In genomic region chr7:25274571-25274970, GRCm38 (mm10) we compare ENCODE assay signal across 9 mouse cellular contexts. TPM values are rescaled to one million over a fixed set of nuclear protein-coding genes. Genes with fewer than 3 reads are reported as not detected.
A peak's percentile ranks its signal among the peaks of the same experiment; 100 is the strongest.
DNase-seq lines count a peak whose midpoint lies in the region; ATAC-seq lines count a peak whose summit lies in the region.
"Had no signal": no experiment of that assay in that cellular context is flagged by ENCODE, and none has a peak within 500 bp of the region (broad histone marks: within the 10 kb centered on the region; RNA-seq: fewer than 3 reads in every experiment).

No protein-coding gene starts in this region.

- H3K4me3 ChIP-seq in midbrain, embryonic 12.5 days, result no peak overlapping the region
- H3K4me3 ChIP-seq in midbrain, embryonic 10.5 days, result no peak overlapping the region
- H3K4me3 ChIP-seq in embryonic facial prominence, embryonic 15.5 days (replicated peaks), result no peak overlapping the region
- no peak overlapping the region for H3K4me3 ChIP-seq in limb, embryonic 12.5 days (replicated peaks)
- no peak overlapping the region for H3K4me3 ChIP-seq in stomach, embryonic 16.5 days (replicated peaks; ENCODE audit: low read length)

- H3K36me3 ChIP-seq in midbrain, embryonic 12.5 days, result peaks cover 21% of the 10 kb centered on the region
- H3K36me3 ChIP-seq in midbrain, embryonic 10.5 days, result peaks cover 32% of the 10 kb centered on the region
- H3K36me3 ChIP-seq in embryonic facial prominence, embryonic 15.5 days, result peaks cover 29% of the 10 kb centered on the region
- H3K36me3 ChIP-seq in limb, embryonic 12.5 days, result peaks cover 39% of the 10 kb centered on the region
- peaks cover 14% of the 10 kb centered on the region; the same call in 1 of the 2 replicates for H3K36me3 ChIP-seq in stomach, embryonic 16.5 days (ENCODE audit: control insufficient read depth, insufficient read depth, low read length)

- H3K4me2 ChIP-seq in midbrain, embryonic 12.5 days (replicated peaks), result no peak overlapping the region
- H3K4me2 ChIP-seq in embryonic facial prominence, embryonic 15.5 days (replicated peaks), result no peak overlapping the region
- H3K4me2 ChIP-seq in limb, embryonic 12.5 days, result no peak overlapping the region
- no peak overlapping the region for H3K4me2 ChIP-seq in stomach, embryonic 16.5 days (ENCODE audit: low read depth, low read length)

- H3K9ac ChIP-seq in midbrain, embryonic 12.5 days (replicated peaks), result peak overlapping the region; percentile 25
- no peak overlapping the region for H3K9ac ChIP-seq in embryonic facial prominence, embryonic 15.5 days
- H3K9ac ChIP-seq in limb, embryonic 12.5 days (replicated peaks), result peak overlapping the region; percentile 14
- peak overlapping the region; percentile 5; the same call in 1 of the 2 replicates for H3K9ac ChIP-seq in stomach, embryonic 16.5 days (ENCODE audit: low read length)

- peaks cover 35% of the 10 kb centered on the region for H3K4me1 ChIP-seq in midbrain, embryonic 12.5 days
- peaks cover 51% of the 10 kb centered on the region for H3K4me1 ChIP-seq in midbrain, embryonic 10.5 days
- H3K4me1 ChIP-seq in embryonic facial prominence, embryonic 15.5 days, result peaks cover 63% of the 10 kb centered on the region
- H3K4me1 ChIP-seq in limb, embryonic 12.5 days (replicated peaks), result peaks cover 50% of the 10 kb centered on the region
- H3K4me1 ChIP-seq in stomach, embryonic 16.5 days (ENCODE audit: control insufficient read depth, insufficient read depth, low read length), result peaks cover 48% of the 10 kb centered on the region

- H3K27ac ChIP-seq in midbrain, embryonic 12.5 days (replicated peaks), result no peak overlapping the region
- no peak overlapping the region for H3K27ac ChIP-seq in midbrain, embryonic 10.5 days (replicated peaks)
- H3K27ac ChIP-seq in embryonic facial prominence, embryonic 15.5 days (replicated peaks), result peak overlapping the region; percentile 29
- peak overlapping the region; percentile 47; the same call in 1 of the 2 replicates for H3K27ac ChIP-seq in limb, embryonic 12.5 days
- H3K27ac ChIP-seq in stomach, embryonic 16.5 days (ENCODE audit: low read length), result peak overlapping the region; percentile 100; the same call in 1 of the 2 replicates

- DNase-seq in midbrain, embryonic 10.5 days (ENCODE audit: low spot score), result no peak
- no peak for DNase-seq in adrenal gland, adult 8-10 months
- no peak for DNase-seq in MN1 (ENCODE audit: low spot score)
- DNase-seq: adrenal gland, postnatal 10 days had no signal

- no peaks in the 10 kb centered on the region for H3K27me3 ChIP-seq in midbrain, embryonic 12.5 days
- H3K27me3 ChIP-seq in midbrain, embryonic 10.5 days (ENCODE audit: low read depth, poor library complexity, severe bottlenecking), result no peaks in the 10 kb centered on the region
- no peaks in the 10 kb centered on the region for H3K27me3 ChIP-seq in embryonic facial prominence, embryonic 15.5 days
- no peaks in the 10 kb centered on the region for H3K27me3 ChIP-seq in limb, embryonic 12.5 days
- no peaks in the 10 kb centered on the region for H3K27me3 ChIP-seq in stomach, embryonic 16.5 days (ENCODE audit: control insufficient read depth, insufficient read depth, low read length)

- 62% methylated on average over 5 of the region's 5 CpGs for WGBS in midbrain, embryonic 12.5 days
- WGBS in midbrain, embryonic 10.5 days, result 72% methylated on average over 5 of the region's 5 CpGs
- WGBS in embryonic facial prominence, embryonic 15.5 days, result 39% methylated on average over 5 of the region's 5 CpGs
- WGBS in limb, embryonic 12.5 days, result 38% methylated on average over 5 of the region's 5 CpGs
- WGBS in stomach, embryonic 16.5 days, result 35% methylated on average over 5 of the region's 5 CpGs

- ATAC-seq in midbrain, embryonic 12.5 days (ENCODE audit: low FRiP score, low read depth), result no peak
- no peak for ATAC-seq in embryonic facial prominence, embryonic 15.5 days (ENCODE audit: insufficient number of reproducible peaks, low FRiP score, low TSS enrichment, low read depth)
- ATAC-seq in limb, embryonic 12.5 days (ENCODE audit: insufficient number of reproducible peaks, insufficient read depth, low FRiP score, low TSS enrichment, low read depth), result no peak
- ATAC-seq in stomach, embryonic 16.5 days (ENCODE audit: insufficient read depth, low FRiP score), result no peak

- H3K9me3 ChIP-seq in midbrain, embryonic 12.5 days, result no peaks in the 10 kb centered on the region
- H3K9me3 ChIP-seq in midbrain, embryonic 10.5 days (replicated peaks), result no peaks in the 10 kb centered on the region
- H3K9me3 ChIP-seq in embryonic facial prominence, embryonic 15.5 days (replicated peaks), result no peaks in the 10 kb centered on the region
- no peaks in the 10 kb centered on the region for H3K9me3 ChIP-seq in limb, embryonic 12.5 days
- H3K9me3 ChIP-seq in stomach, embryonic 16.5 days (replicated peaks; ENCODE audit: control insufficient read depth, low read length), result no peaks in the 10 kb centered on the region

RNA-seq across cellular contexts. Expression of gene Cic, which starts 7.1 kb away (rescaled TPM):
- 39.4 and 40.8 TPM in 2 replicates for polyA plus RNA-seq in midbrain, embryonic 12.5 days (2016; fragmentation: Nextera tagmentation; extraction: Ambion mirVana)
- 18.5 and 21.7 TPM in 2 replicates for polyA plus RNA-seq in midbrain, embryonic 10.5 days (2016; fragmentation: Nextera tagmentation; extraction: Ambion mirVana)
- 46.3 and 50.6 TPM in 2 replicates for polyA plus RNA-seq in embryonic facial prominence, embryonic 15.5 days (2015; fragmentation: Nextera tagmentation; extraction: Ambion mirVana)
- polyA plus RNA-seq in limb, embryonic 12.5 days (2016; fragmentation: Nextera tagmentation; extraction: Ambion mirVana), result 34.9 and 38.7 TPM in 2 replicates
- 26.7 and 27.4 TPM in 2 replicates for polyA plus RNA-seq in stomach, embryonic 16.5 days (2015; fragmentation: Nextera tagmentation; extraction: Ambion mirVana)
- total RNA-seq in adrenal gland, adult 8-10 months (2022), result 100 to 1,000 TPM; 118 to 195 (median 151) TPM

RNA-seq across cellular contexts. Expression of gene Pafah1b3, which starts 23.2 kb away (rescaled TPM):
- polyA plus RNA-seq in midbrain, embryonic 12.5 days (2016; fragmentation: Nextera tagmentation; extraction: Ambion mirVana), result 399 and 410 TPM in 2 replicates
- 293 and 325 TPM in 2 replicates for polyA plus RNA-seq in midbrain, embryonic 10.5 days (2016; fragmentation: Nextera tagmentation; extraction: Ambion mirVana)
- polyA plus RNA-seq in embryonic facial prominence, embryonic 15.5 days (2015; fragmentation: Nextera tagmentation; extraction: Ambion mirVana), result 213 and 216 TPM in 2 replicates
- polyA plus RNA-seq in limb, embryonic 12.5 days (2016; fragmentation: Nextera tagmentation; extraction: Ambion mirVana), result 288 and 295 TPM in 2 replicates
- polyA plus RNA-seq in stomach, embryonic 16.5 days (2015; fragmentation: Nextera tagmentation; extraction: Ambion mirVana), result 186 and 209 TPM in 2 replicates
- 10 to 100 TPM; 34.0 to 48.5 (median 42.5) TPM for total RNA-seq in adrenal gland, adult 8-10 months (2022)

RNA-seq across cellular contexts. Expression of gene Erf, which starts 24.0 kb away (rescaled TPM):
- 8.8 and 10.0 TPM in 2 replicates for polyA plus RNA-seq in midbrain, embryonic 12.5 days (2016; fragmentation: Nextera tagmentation; extraction: Ambion mirVana)
- 6.9 and 7.3 TPM in 2 replicates for polyA plus RNA-seq in midbrain, embryonic 10.5 days (2016; fragmentation: Nextera tagmentation; extraction: Ambion mirVana)
- 21.0 and 22.1 TPM in 2 replicates for polyA plus RNA-seq in embryonic facial prominence, embryonic 15.5 days (2015; fragmentation: Nextera tagmentation; extraction: Ambion mirVana)
- polyA plus RNA-seq in limb, embryonic 12.5 days (2016; fragmentation: Nextera tagmentation; extraction: Ambion mirVana), result 22.3 and 24.3 TPM in 2 replicates
- 6.9 and 11.0 TPM in 2 replicates for polyA plus RNA-seq in stomach, embryonic 16.5 days (2015; fragmentation: Nextera tagmentation; extraction: Ambion mirVana)
- 10 to 100 TPM; 23.6 to 29.4 (median 27.2) TPM for total RNA-seq in adrenal gland, adult 8-10 months (2022)

RNA-seq across cellular contexts. Expression of gene Prr19, which starts 26.6 kb away (rescaled TPM):
- polyA plus RNA-seq in midbrain, embryonic 12.5 days (2016; fragmentation: Nextera tagmentation; extraction: Ambion mirVana), result 1.3 and 1.7 TPM in 2 replicates
- 1.1 and 1.4 TPM in 2 replicates for polyA plus RNA-seq in midbrain, embryonic 10.5 days (2016; fragmentation: Nextera tagmentation; extraction: Ambion mirVana)
- 0.49 and 0.65 TPM in 2 replicates for polyA plus RNA-seq in embryonic facial prominence, embryonic 15.5 days (2015; fragmentation: Nextera tagmentation; extraction: Ambion mirVana)
- 0.66 and 0.86 TPM in 2 replicates for polyA plus RNA-seq in limb, embryonic 12.5 days (2016; fragmentation: Nextera tagmentation; extraction: Ambion mirVana)
- polyA plus RNA-seq in stomach, embryonic 16.5 days (2015; fragmentation: Nextera tagmentation; extraction: Ambion mirVana), result 0.49 and 0.57 TPM in 2 replicates
- total RNA-seq in adrenal gland, adult 8-10 months (2022), result not detected
- total RNA-seq: adrenal gland, postnatal 10 days had no signal
- polyA plus RNA-seq: small intestine, adult 2 months had no signal

RNA-seq across cellular contexts. Expression of gene Tmem145, which starts 31.3 kb away (rescaled TPM):
- polyA plus RNA-seq in midbrain, embryonic 12.5 days (2016; fragmentation: Nextera tagmentation; extraction: Ambion mirVana), result 20.1 and 21.4 TPM in 2 replicates
- polyA plus RNA-seq in midbrain, embryonic 10.5 days (2016; fragmentation: Nextera tagmentation; extraction: Ambion mirVana), result 2.1 and 5.1 TPM in 2 replicates
- polyA plus RNA-seq in embryonic facial prominence, embryonic 15.5 days (2015; fragmentation: Nextera tagmentation; extraction: Ambion mirVana), result 1.2 and 1.8 TPM in 2 replicates
- 1.1 and 1.3 TPM in 2 replicates for polyA plus RNA-seq in limb, embryonic 12.5 days (2016; fragmentation: Nextera tagmentation; extraction: Ambion mirVana)
- 0.57 and 0.66 TPM in 2 replicates for polyA plus RNA-seq in stomach, embryonic 16.5 days (2015; fragmentation: Nextera tagmentation; extraction: Ambion mirVana)
- total RNA-seq in adrenal gland, adult 8-10 months (2022), result 1 to 10 TPM; 1.8 to 4.8 (median 4.5) TPM

Comparison
In these comparisons a context has a peak if more than half of its experiments do, and no peak if none do; other contexts are left out.
1. H3K27ac ChIP-seq: peak in embryonic facial prominence, embryonic 15.5 days (single experiment), limb, embryonic 12.5 days (single experiment) and stomach, embryonic 16.5 days (single experiment); none in midbrain, embryonic 12.5 days (single experiment) and midbrain, embryonic 10.5 days (single experiment).